Mouse (Mus musculus) erythroblast, embryonic 14.5 days (primary cell): ENCODE measurements around the gene Arhgdig. TPM values are rescaled to one million over a fixed set of nuclear protein-coding genes. Genes with fewer than 3 reads are reported as not detected.

Source experiments
- H3K27me3 ChIP-seq: 2 replicates; pipeline ENCODE4 v1.6.1; 2012; ENCODE audit warnings: inconsistent platforms; ENCODE audit not compliant: control insufficient read depth
- H3K36me3 ChIP-seq: 2 replicates; pipeline ENCODE4 v1.6.1; 2012; ENCODE audit warnings: mild to moderate bottlenecking, inconsistent platforms; ENCODE audit not compliant: control insufficient read depth
- H3K4me1 ChIP-seq: 2 replicates; pipeline ENCODE4 v1.6.1; 2012; ENCODE audit warnings: inconsistent platforms; ENCODE audit not compliant: control insufficient read depth
- H3K4me3 ChIP-seq: replicated peaks from 2 replicates; pipeline ENCODE3; 2012; ENCODE audit warnings: moderate library complexity, mild to moderate bottlenecking, inconsistent platforms
- H3K9me3 ChIP-seq: 2 replicates; pipeline ENCODE4 v1.6.1; 2012; ENCODE audit warnings: low read length, inconsistent platforms, mixed read lengths; ENCODE audit not compliant: control insufficient read depth
- GATA1 ChIP-seq: IDR thresholded peaks from 2 replicates; pipeline ENCODE4 v1.6.1; 2012; ENCODE audit warnings: low read length, inconsistent platforms, mixed read lengths
- TAL1 ChIP-seq: IDR thresholded peaks from 3 replicates; pipeline ENCODE4 v1.6.1; 2012; ENCODE audit warnings: low read length, inconsistent platforms, mixed read lengths
- polyA plus RNA-seq: library from polyadenylated mRNA; stranded (reverse); fragments of >175 nt; gene quantifications from 2 replicates; pipeline ENCODE4 v1.2.3, GENCODE M21; 2012

Gene Arhgdig
- polyA plus RNA-seq, 1 experiment: 5.1 TPM

- no peak for TF ChIP-seq GATA1
- no peak for TF ChIP-seq TAL1
Measured at GRCm38 (mm10) chr17:26151886-26152630, 55.5 kb downstream of the Arhgdig start.

More at GRCm38 (mm10) chr17:26151886-26152630, 55.5 kb downstream of the Arhgdig start:
- H3K27me3 ChIP-seq: no peaks in the 10 kb centered on the region
- H3K4me1 ChIP-seq: no peaks in the 10 kb centered on the region
- no peaks in the 10 kb centered on the region for H3K9me3 ChIP-seq
- peaks cover 69% of the 10 kb centered on the region for H3K36me3 ChIP-seq
- H3K4me3 ChIP-seq: no peak overlapping the region

Other genes starting within 250 kb of the Arhgdig start
- 6.2 and 6.3 TPM in 2 replicates for gene Capn15, start 222.0 kb downstream of the Arhgdig start, polyA plus RNA-seq
- 0.23 and 0.36 TPM in 2 replicates for gene Rab11fip3, start 138.2 kb downstream of the Arhgdig start, polyA plus RNA-seq
- gene Decr2, start 117.4 kb downstream of the Arhgdig start, polyA plus RNA-seq: 0.02 TPM in 1 of 2 replicates, not detected in the other
- gene Nme4, start 112.2 kb downstream of the Arhgdig start, polyA plus RNA-seq: 5.5 and 9.0 TPM in 2 replicates
- 0.21 and 0.31 TPM in 2 replicates for gene Tmem8, start 94.5 kb downstream of the Arhgdig start, polyA plus RNA-seq
- 28.4 and 31.6 TPM in 2 replicates for gene Mrpl28, start 84.3 kb downstream of the Arhgdig start, polyA plus RNA-seq
- 3.2 and 3.3 TPM in 2 replicates for gene Axin1, start 69.1 kb downstream of the Arhgdig start, polyA plus RNA-seq
- gene Pdia2, start 8.7 kb downstream of the Arhgdig start, polyA plus RNA-seq: 25.5 and 26.9 TPM in 2 replicates
- gene Rgs11, start 4.8 kb downstream of the Arhgdig start, polyA plus RNA-seq: 0.03 and 0.06 TPM in 2 replicates
- 0.09 and 0.15 TPM in 2 replicates for gene Fam234a, start 36.5 kb upstream of the Arhgdig start, polyA plus RNA-seq
- 2.9 and 3.2 TPM in 2 replicates for gene Luc7l, start 45.1 kb upstream of the Arhgdig start, polyA plus RNA-seq
- not detected in 2 replicates for gene Neurl1b, start 207.0 kb upstream of the Arhgdig start, polyA plus RNA-seq